Comparison of ENCODE assay signal across 8 mouse cellular contexts in genomic region chr17:31833752-31834151, GRCm38 (mm10). TPM values are rescaled to one million over a fixed set of nuclear protein-coding genes. Genes with fewer than 3 reads are reported as not detected.
DNase-seq lines count a peak whose midpoint lies in the region; ATAC-seq lines count a peak whose summit lies in the region.
"Had no signal": no experiment of that assay in that cellular context is flagged by ENCODE, and none has a peak within 500 bp of the region (broad histone marks: within the 10 kb centered on the region; RNA-seq: fewer than 3 reads in every experiment).

No protein-coding gene starts in this region.

- no peaks in the 10 kb centered on the region for H3K36me3 ChIP-seq in midbrain, embryonic 10.5 days
- no peaks in the 10 kb centered on the region for H3K36me3 ChIP-seq in midbrain, embryonic 11.5 days (ENCODE audit: control insufficient read depth, insufficient read depth, low read length)
- H3K36me3 ChIP-seq in heart, embryonic 12.5 days = no peaks in the 10 kb centered on the region
- H3K36me3 ChIP-seq in limb, embryonic 13.5 days = no peaks in the 10 kb centered on the region
- H3K36me3 ChIP-seq in stomach, embryonic 16.5 days (ENCODE audit: control insufficient read depth, insufficient read depth, low read length) = no peaks in the 10 kb centered on the region

- H3K4me1 ChIP-seq in midbrain, embryonic 10.5 days = peaks cover 25% of the 10 kb centered on the region
- H3K4me1 ChIP-seq in midbrain, embryonic 11.5 days (ENCODE audit: control insufficient read depth, insufficient read depth, low read length) = no peaks in the 10 kb centered on the region
- peaks cover 55% of the 10 kb centered on the region for H3K4me1 ChIP-seq in heart, embryonic 12.5 days (replicated peaks)
- H3K4me1 ChIP-seq in limb, embryonic 13.5 days = peaks cover 28% of the 10 kb centered on the region
- peaks cover 34% of the 10 kb centered on the region for H3K4me1 ChIP-seq in stomach, embryonic 16.5 days (ENCODE audit: control insufficient read depth, insufficient read depth, low read length)

- DNase-seq in midbrain, embryonic 10.5 days (ENCODE audit: low spot score) = no peak
- DNase-seq in midbrain, embryonic 11.5 days (ENCODE audit: low spot score, missing footprints) = no peak
- no peak for DNase-seq in cerebellum, adult 11 months
- DNase-seq in gastrocnemius, postnatal 36 days = no peak
- DNase-seq: adrenal gland, adult 2 months had no signal

- no peak overlapping the region for H3K4me2 ChIP-seq in midbrain, embryonic 11.5 days
- peak overlapping the region; percentile 24; the same call in 1 of the 2 replicates for H3K4me2 ChIP-seq in heart, embryonic 12.5 days
- no peak overlapping the region for H3K4me2 ChIP-seq in limb, embryonic 13.5 days (replicated peaks)
- peak overlapping the region; percentile 19; the same call in 1 of the 2 replicates for H3K4me2 ChIP-seq in stomach, embryonic 16.5 days (ENCODE audit: low read depth, low read length)

- H3K9me3 ChIP-seq in midbrain, embryonic 10.5 days (replicated peaks) = peaks cover 8% of the 10 kb centered on the region
- no peaks in the 10 kb centered on the region for H3K9me3 ChIP-seq in midbrain, embryonic 11.5 days (ENCODE audit: control insufficient read depth, low read length)
- H3K9me3 ChIP-seq in heart, embryonic 12.5 days (replicated peaks) = peaks cover 8% of the 10 kb centered on the region; the same call in 1 of the 2 replicates
- peaks cover 9% of the 10 kb centered on the region; the same call in 1 of the 2 replicates for H3K9me3 ChIP-seq in limb, embryonic 13.5 days
- no peaks in the 10 kb centered on the region for H3K9me3 ChIP-seq in stomach, embryonic 16.5 days (replicated peaks; ENCODE audit: control insufficient read depth, low read length)

- WGBS in midbrain, embryonic 10.5 days = 37% methylated on average over 7 of the region's 7 CpGs
- 28% methylated on average over 7 of the region's 7 CpGs for WGBS in midbrain, embryonic 11.5 days
- WGBS in heart, embryonic 12.5 days = 24% methylated on average over 7 of the region's 7 CpGs
- 31% methylated on average over 7 of the region's 7 CpGs for WGBS in limb, embryonic 13.5 days
- 24% methylated on average over 7 of the region's 7 CpGs for WGBS in stomach, embryonic 16.5 days

- ATAC-seq in midbrain, embryonic 11.5 days (ENCODE audit: low FRiP score) = no peak
- ATAC-seq in heart, embryonic 12.5 days (ENCODE audit: insufficient number of reproducible peaks, low FRiP score) = no peak
- ATAC-seq in limb, embryonic 13.5 days (ENCODE audit: low FRiP score, low read depth) = no peak
- peak; percentile 73 for ATAC-seq in stomach, embryonic 16.5 days (ENCODE audit: insufficient read depth, low FRiP score)

- H3K4me3 ChIP-seq in midbrain, embryonic 10.5 days = no peak overlapping the region
- no peak overlapping the region for H3K4me3 ChIP-seq in midbrain, embryonic 11.5 days (ENCODE audit: low read depth, low read length)
- H3K4me3 ChIP-seq in heart, embryonic 12.5 days = no peak overlapping the region
- H3K4me3 ChIP-seq in limb, embryonic 13.5 days = no peak overlapping the region
- no peak overlapping the region for H3K4me3 ChIP-seq in stomach, embryonic 16.5 days (replicated peaks; ENCODE audit: low read length)

- H3K27ac ChIP-seq in midbrain, embryonic 10.5 days (replicated peaks) = peak overlapping the region; percentile 61
- no peak overlapping the region for H3K27ac ChIP-seq in midbrain, embryonic 11.5 days (ENCODE audit: low read depth, low read length)
- H3K27ac ChIP-seq in heart, embryonic 12.5 days (ENCODE audit: poor library complexity, severe bottlenecking) = peak overlapping the region; percentile 63; the same call in 1 of the 2 replicates
- H3K27ac ChIP-seq in limb, embryonic 13.5 days = peak overlapping the region; percentile 67; the same call in 1 of the 2 replicates
- peak overlapping the region; percentile 91 for H3K27ac ChIP-seq in stomach, embryonic 16.5 days (ENCODE audit: low read length)

- intact Hi-C loops in gastrocnemius, postnatal 36 days (cut with DNase I) = no loop called here

- no peaks in the 10 kb centered on the region for H3K27me3 ChIP-seq in midbrain, embryonic 10.5 days (ENCODE audit: low read depth, poor library complexity, severe bottlenecking)
- H3K27me3 ChIP-seq in midbrain, embryonic 11.5 days (ENCODE audit: control insufficient read depth, insufficient read depth, low read length) = no peaks in the 10 kb centered on the region
- H3K27me3 ChIP-seq in heart, embryonic 12.5 days (replicated peaks) = no peaks in the 10 kb centered on the region
- no peaks in the 10 kb centered on the region for H3K27me3 ChIP-seq in limb, embryonic 13.5 days
- no peaks in the 10 kb centered on the region for H3K27me3 ChIP-seq in stomach, embryonic 16.5 days (ENCODE audit: control insufficient read depth, insufficient read depth, low read length)

- no peak overlapping the region for H3K9ac ChIP-seq in midbrain, embryonic 11.5 days (ENCODE audit: low read length)
- H3K9ac ChIP-seq in heart, embryonic 12.5 days = peak overlapping the region; percentile 45; the same call in 1 of the 2 replicates
- 0 out of 2 replicates have a peak overlapping the region, but pooled peaks have one; percentile 19 for H3K9ac ChIP-seq in limb, embryonic 13.5 days
- H3K9ac ChIP-seq in stomach, embryonic 16.5 days (ENCODE audit: low read length) = peak overlapping the region; percentile 45

RNA-seq across cellular contexts. Expression of gene Sik1, which starts 21.9 kb away (rescaled TPM):
- polyA plus RNA-seq in midbrain, embryonic 10.5 days (2016; fragmentation: Nextera tagmentation; extraction: Ambion mirVana) = 9.2 TPM in 2 replicates
- 8.9 and 14.0 TPM in 2 replicates for polyA plus RNA-seq in midbrain, embryonic 11.5 days (2014; fragmentation: Nextera tagmentation; extraction: Ambion mirVana)
- 23.3 and 24.3 TPM in 2 replicates for polyA plus RNA-seq in heart, embryonic 12.5 days (2016; fragmentation: Nextera tagmentation; extraction: Ambion mirVana)
- polyA plus RNA-seq in limb, embryonic 13.5 days (2015; fragmentation: Nextera tagmentation; extraction: Ambion mirVana) = 13.1 and 14.3 TPM in 2 replicates
- polyA plus RNA-seq in stomach, embryonic 16.5 days (2015; fragmentation: Nextera tagmentation; extraction: Ambion mirVana) = 18.4 and 20.2 TPM in 2 replicates
- total RNA-seq in gastrocnemius, postnatal 36 days (2021) = 10 to 100 TPM; 17.0 to 27.2 TPM

Comparison
In these comparisons a context has a peak if more than half of its experiments do, and no peak if none do; other contexts are left out.
1. H3K4me2 ChIP-seq: peak in heart, embryonic 12.5 days (single experiment) and stomach, embryonic 16.5 days (single experiment); none in midbrain, embryonic 11.5 days (single experiment) and limb, embryonic 13.5 days (single experiment).